Mouse (Mus musculus) kidney, adult 8-10 months (tissue): ENCODE measurements around the gene Col4a4.

Experiments used
- DNase-seq, 2 experiments: peaks; one replicate each; pipeline ENCODE4 v3.0.0; 2022

Gene Col4a4

DNA sequence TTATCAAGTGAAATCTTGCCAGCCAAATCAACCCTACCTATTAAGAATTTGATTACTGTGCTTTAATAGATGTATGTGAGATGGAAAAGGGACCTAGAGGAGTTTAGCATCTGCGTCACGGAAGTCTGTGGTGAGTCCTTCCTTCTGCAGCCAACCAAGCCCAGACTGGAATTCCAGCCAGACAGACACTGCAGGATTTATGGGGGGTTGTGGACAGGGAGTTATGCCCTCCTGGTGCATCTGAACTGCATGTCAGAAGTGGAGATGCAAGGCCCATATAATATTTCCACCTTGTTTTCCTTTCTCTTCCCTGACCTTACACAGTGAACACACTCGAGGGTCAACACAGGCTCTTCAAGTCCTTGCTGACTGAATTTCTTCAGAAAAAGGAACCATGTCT is 176.1 kb downstream of the Col4a4 start:
- no peak for DNase-seq

DNA sequence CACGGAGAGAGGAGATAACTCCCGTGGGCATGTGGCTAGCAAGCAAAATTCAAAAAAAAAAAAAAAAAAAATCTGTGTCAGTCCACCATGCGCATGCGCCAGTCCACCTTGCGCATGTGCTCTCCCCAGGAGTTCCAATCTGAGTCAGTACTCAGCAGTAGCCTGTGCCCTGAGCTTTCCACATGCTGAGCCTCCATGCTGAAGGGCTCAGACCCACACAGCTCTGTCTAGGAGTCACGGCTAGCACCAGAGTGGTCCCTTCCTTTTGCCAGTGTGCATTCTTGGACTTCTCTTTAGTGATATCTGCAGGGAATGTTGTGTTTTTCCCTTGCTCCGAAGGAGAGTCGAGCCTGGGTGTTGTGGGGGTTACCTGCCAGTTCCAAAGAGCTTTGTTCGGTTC is 177.4 kb downstream of the Col4a4 start:
- no peak for DNase-seq

DNA sequence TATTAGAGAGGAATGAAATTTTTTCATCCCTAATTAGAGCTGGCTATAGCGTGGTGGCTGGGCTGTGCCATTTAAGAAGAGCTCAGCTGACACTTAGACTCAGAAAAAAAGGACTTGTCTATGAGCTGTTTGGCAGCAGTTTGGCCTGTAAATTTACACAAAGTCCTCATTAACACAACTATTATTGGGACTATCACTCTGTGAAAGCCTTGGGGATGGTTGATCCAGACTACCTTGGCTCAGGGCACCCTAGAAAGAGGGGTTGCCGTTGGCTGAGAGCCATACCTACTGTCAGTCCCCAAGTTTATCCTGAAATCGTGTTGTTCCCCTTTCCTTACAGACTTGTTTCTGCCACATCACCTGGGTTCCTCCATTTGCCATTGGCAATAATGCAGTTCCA is 178.9 kb downstream of the Col4a4 start:
- no peak for DNase-seq
